Mouse (Mus musculus): ENCODE data around the gene Tex28. TPM values are rescaled to one million over a fixed set of nuclear protein-coding genes. Genes with fewer than 3 reads are reported as not detected.
"Not testable (repeated sequence)": the region's sequence is repeated elsewhere in the genome, so short reads cannot be mapped to it uniquely, and the experiment has no call there.

Tex28 gene
- total RNA-seq (2021) (not detected), polyA plus RNA-seq (2012; rRNA removed) (not detected in 2 replicates)
- long read RNA-seq = 0 reads

DNA sequence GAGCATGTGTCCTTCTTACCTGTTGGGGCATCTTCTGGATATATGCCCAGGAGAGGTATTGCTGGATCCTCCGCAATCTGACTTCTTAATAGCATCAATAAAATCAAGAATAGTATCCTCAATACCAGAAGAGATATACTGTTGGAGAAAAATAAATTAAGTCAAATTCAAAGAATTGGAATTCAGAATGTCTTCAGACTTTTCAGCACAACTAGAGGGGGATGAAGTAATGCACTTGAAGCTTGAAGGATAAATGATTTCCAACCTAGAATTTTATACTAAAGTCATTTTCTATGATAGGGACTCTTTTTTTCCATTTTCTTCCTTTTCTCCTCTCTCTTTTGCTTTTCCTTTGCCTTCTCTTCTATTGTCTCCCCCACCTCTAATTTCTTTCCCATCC, at the start of gene Tex28:
Tex28 (minus strand) TSS at position 101 of the 400 bp plus-strand sequence.
- Histone ChIP-seq H3K4me3 (no peak within 1 kb of the TSS), H3K4me1 (ENCODE audit: control insufficient read depth, insufficient read depth, low read length) (no peaks in the 10 kb centered on the region), H3K79me2 (replicated peaks; ENCODE audit: control insufficient read depth, insufficient read depth, low read length) (no peaks in the 10 kb centered on the region), H3K9ac (ENCODE audit: low read depth, low read length) (no peak within 1 kb of the TSS), H3K36me3 (ENCODE audit: control insufficient read depth, insufficient read depth, low read length) (no peaks in the 10 kb centered on the region), H3K27me3 (ENCODE audit: control insufficient read depth, insufficient read depth, low read length) (no peaks in the 10 kb centered on the region), H3K27ac (no peak within 1 kb of the TSS)
- DNase-seq = no peak
- WGBS = 88% methylated on average over 1 of the region's 1 CpGs
- no peak for TF ChIP-seq POLR2A (IDR thresholded peaks at IDR 0.05; ENCODE audit: insufficient read depth, low read depth, low read length)
- no peak for TF ChIP-seq EP300 (IDR thresholded peaks at IDR 0.05; ENCODE audit: insufficient read depth, low read depth, low read length)
- no peak for TF ChIP-seq CTCF (IDR thresholded peaks at IDR 0.05)
- intact Hi-C loops (cut with DNase I) = no loop called here

DNA sequence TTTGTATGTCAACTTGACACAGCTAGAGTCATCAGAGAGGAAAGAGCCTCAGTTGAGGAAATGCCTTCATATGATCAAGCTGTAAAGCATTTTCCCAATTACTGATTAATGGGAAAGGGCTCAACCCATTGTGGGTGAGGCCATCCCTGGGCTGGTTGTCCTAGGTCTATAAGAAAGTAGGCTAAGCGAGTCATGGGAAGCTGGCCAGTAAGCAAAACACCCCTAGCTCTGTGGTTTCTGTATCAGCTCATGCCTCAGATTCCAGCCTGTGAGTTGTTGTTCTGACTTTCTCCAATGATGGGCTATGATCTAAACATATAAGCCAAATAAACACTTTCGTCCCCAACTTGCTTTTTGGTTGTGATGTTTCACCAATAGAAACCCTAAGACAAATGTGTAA, 35.9 kb upstream of the Tex28 start:
- no peak for DNase-seq
- Histone ChIP-seq H3K4me1 (ENCODE audit: control insufficient read depth, insufficient read depth, low read length) (no peaks in the 10 kb centered on the region), H3K27me3 (ENCODE audit: control insufficient read depth, insufficient read depth, low read length) (no peaks in the 10 kb centered on the region), H3K36me3 (ENCODE audit: control insufficient read depth, insufficient read depth, low read length) (no peaks in the 10 kb centered on the region), H3K27ac (no peak overlapping the region), H3K4me3 (no peak overlapping the region), H3K9ac (ENCODE audit: low read depth, low read length) (no peak overlapping the region), H3K79me2 (replicated peaks; ENCODE audit: control insufficient read depth, insufficient read depth, low read length) (no peaks in the 10 kb centered on the region)
- WGBS = 72% methylated on average over 2 of the region's 2 CpGs
- intact Hi-C loops (cut with DNase I) = no loop called here
- no peak for TF ChIP-seq POLR2A (IDR thresholded peaks at IDR 0.05; ENCODE audit: insufficient read depth, low read depth, low read length)
- TF ChIP-seq EP300 (IDR thresholded peaks at IDR 0.05; ENCODE audit: insufficient read depth, low read depth, low read length) = no peak
- TF ChIP-seq CTCF (IDR thresholded peaks at IDR 0.05) = no peak

DNA sequence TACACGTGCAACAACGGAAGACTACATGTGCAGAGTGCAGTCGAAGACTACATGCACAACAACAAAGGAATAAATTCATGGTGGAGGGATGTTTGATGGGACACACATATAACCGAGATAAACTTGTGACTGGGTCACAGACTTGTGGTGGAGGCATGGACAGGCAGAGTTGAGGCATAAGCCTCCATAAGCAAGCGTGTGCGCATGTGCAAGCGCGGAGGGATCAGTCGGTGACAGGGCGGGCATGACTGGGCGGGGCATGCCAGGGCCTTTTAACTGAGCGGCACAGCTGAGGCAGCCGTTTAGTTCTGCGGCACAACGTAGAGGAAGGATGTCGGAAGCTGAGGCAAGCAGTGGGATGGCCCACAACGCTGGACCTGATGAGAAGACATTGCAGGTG, 9.3 kb upstream of the Tex28 start, which contains the start of gene Tktl1:
Tktl1 (plus strand) TSS at position 301 of the 400 bp plus-strand sequence.
- TF ChIP-seq POLR2A (IDR thresholded peaks at IDR 0.05; ENCODE audit: insufficient read depth, low read depth, low read length) = no peak
- TF ChIP-seq EP300 (IDR thresholded peaks at IDR 0.05; ENCODE audit: insufficient read depth, low read depth, low read length) = no peak
- no peak for TF ChIP-seq CTCF (IDR thresholded peaks at IDR 0.05)
- WGBS = 88% methylated on average over 17 of the region's 17 CpGs
- Histone ChIP-seq H3K9ac (ENCODE audit: low read depth, low read length) (no peak within 1 kb of the TSS), H3K36me3 (ENCODE audit: control insufficient read depth, insufficient read depth, low read length) (no peaks in the 10 kb centered on the region), H3K4me3 (no peak within 1 kb of the TSS), H3K27ac (no peak within 1 kb of the TSS), H3K79me2 (replicated peaks; ENCODE audit: control insufficient read depth, insufficient read depth, low read length) (no peaks in the 10 kb centered on the region), H3K4me1 (ENCODE audit: control insufficient read depth, insufficient read depth, low read length) (no peaks in the 10 kb centered on the region), H3K27me3 (ENCODE audit: control insufficient read depth, insufficient read depth, low read length) (no peaks in the 10 kb centered on the region)
- DNase-seq = no peak
- intact Hi-C loops (cut with DNase I) = no loop called here

DNA sequence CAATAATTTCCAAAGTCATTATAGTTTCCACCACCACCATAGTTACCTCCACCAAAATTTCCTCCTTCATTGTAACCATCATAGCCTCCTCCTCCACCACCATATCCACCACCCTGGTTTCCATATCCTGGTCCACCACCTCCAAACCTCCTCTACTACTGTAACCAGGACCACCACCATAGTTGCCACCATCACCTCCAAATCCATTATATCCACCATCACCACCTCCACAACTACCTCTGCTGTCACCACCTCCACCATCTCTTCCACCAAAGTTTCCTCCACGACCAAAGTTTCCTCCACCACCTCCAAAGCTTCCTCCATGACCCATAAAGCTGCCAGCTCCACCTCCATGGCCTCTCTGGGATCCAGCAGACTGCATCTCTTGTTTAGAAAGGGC, 32.4 kb downstream of the Tex28 start, which contains the start of gene Mecp2:
Mecp2 (minus strand) TSS at position 101 of the 400 bp plus-strand sequence.
- H3K36me3 ChIP-seq (ENCODE audit: control insufficient read depth, insufficient read depth, low read length); H3K27ac ChIP-seq; H3K79me2 ChIP-seq (replicated peaks; ENCODE audit: control insufficient read depth, insufficient read depth, low read length); DNase-seq; intact Hi-C loops (cut with DNase I); H3K9ac ChIP-seq (ENCODE audit: low read depth, low read length); H3K4me1 ChIP-seq (ENCODE audit: control insufficient read depth, insufficient read depth, low read length); H3K4me3 ChIP-seq; H3K27me3 ChIP-seq (ENCODE audit: control insufficient read depth, insufficient read depth, low read length): not testable (repeated sequence)
- 24% methylated on average over 1 of the region's 1 CpGs for WGBS

DNA sequence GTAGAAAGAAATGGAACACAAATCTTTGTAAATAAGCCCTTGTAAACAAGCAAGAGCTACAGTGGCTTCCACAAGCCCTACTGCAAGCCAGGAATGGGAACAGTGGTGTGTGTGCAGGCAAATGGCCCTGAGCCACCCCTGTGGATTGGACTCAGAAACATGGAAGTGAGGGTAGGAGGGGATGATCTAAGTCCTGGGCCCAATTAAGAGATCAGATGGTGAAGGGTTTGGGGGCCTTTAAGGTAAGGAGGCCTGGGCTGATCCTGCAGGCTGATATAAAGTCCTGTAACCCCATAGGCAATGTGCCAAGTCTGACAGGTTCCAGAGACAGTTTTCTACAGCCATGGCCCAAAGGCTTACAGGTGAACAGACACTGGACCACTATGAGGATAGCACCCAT, 40.5 kb downstream of the Tex28 start, which contains the start of gene Opn1mw:
Opn1mw (plus strand) TSS at position 301 of the 400 bp plus-strand sequence.
- Histone ChIP-seq H3K4me1 (ENCODE audit: control insufficient read depth, insufficient read depth, low read length) (no peaks in the 10 kb centered on the region), H3K9ac (ENCODE audit: low read depth, low read length) (no peak within 1 kb of the TSS), H3K27ac (no peak within 1 kb of the TSS), H3K4me3 (no peak within 1 kb of the TSS), H3K27me3 (ENCODE audit: control insufficient read depth, insufficient read depth, low read length) (no peaks in the 10 kb centered on the region), H3K36me3 (ENCODE audit: control insufficient read depth, insufficient read depth, low read length) (no peaks in the 10 kb centered on the region), H3K79me2 (replicated peaks; ENCODE audit: control insufficient read depth, insufficient read depth, low read length) (no peaks in the 10 kb centered on the region)
- TF ChIP-seq EP300 (IDR thresholded peaks at IDR 0.05; ENCODE audit: insufficient read depth, low read depth, low read length) (no peak), CTCF (IDR thresholded peaks at IDR 0.05) (no peak), POLR2A (IDR thresholded peaks at IDR 0.05; ENCODE audit: insufficient read depth, low read depth, low read length) (no peak)
- intact Hi-C loops (cut with DNase I) = no loop called here
- DNase-seq = no peak

DNA sequence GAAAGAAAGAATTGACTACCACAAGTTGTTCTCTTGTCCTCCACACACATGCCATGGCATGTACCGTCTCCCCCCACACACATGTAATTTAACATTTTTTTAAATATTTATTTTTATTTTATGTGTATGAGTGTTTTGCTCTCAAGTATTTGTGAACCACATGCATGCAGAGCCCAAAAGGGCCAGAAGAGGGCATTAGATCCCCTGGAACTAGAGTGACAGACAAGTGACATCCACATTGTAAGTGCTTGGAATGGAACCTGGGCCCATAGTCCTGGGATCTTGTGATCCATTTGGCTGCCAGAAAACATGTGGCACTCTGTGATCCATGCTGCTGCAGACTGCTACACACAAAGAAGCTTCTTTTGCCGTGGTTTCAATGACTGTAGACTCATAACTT, 42.7 kb downstream of the Tex28 start:
- no peaks in the 10 kb centered on the region for H3K4me1 ChIP-seq (ENCODE audit: control insufficient read depth, insufficient read depth, low read length)
- no peak overlapping the region for H3K27ac ChIP-seq
- H3K9ac ChIP-seq (ENCODE audit: low read depth, low read length) = no peak overlapping the region
- no peaks in the 10 kb centered on the region for H3K27me3 ChIP-seq (ENCODE audit: control insufficient read depth, insufficient read depth, low read length)
- no peak for DNase-seq
- intact Hi-C loops (cut with DNase I) = no loop called here
- H3K79me2 ChIP-seq (replicated peaks; ENCODE audit: control insufficient read depth, insufficient read depth, low read length) = no peaks in the 10 kb centered on the region
- TF ChIP-seq EP300 (IDR thresholded peaks at IDR 0.05; ENCODE audit: insufficient read depth, low read depth, low read length) = no peak
- peak; percentile 56 for TF ChIP-seq CTCF (IDR thresholded peaks at IDR 0.05)
- TF ChIP-seq POLR2A (IDR thresholded peaks at IDR 0.05; ENCODE audit: insufficient read depth, low read depth, low read length) = no peak
- 56% methylated on average over 2 of the region's 2 CpGs for WGBS
- no peak overlapping the region for H3K4me3 ChIP-seq
- no peaks in the 10 kb centered on the region for H3K36me3 ChIP-seq (ENCODE audit: control insufficient read depth, insufficient read depth, low read length)
